25 mouse cellular contexts compared by ENCODE assay signal in the genomic region with DNA sequence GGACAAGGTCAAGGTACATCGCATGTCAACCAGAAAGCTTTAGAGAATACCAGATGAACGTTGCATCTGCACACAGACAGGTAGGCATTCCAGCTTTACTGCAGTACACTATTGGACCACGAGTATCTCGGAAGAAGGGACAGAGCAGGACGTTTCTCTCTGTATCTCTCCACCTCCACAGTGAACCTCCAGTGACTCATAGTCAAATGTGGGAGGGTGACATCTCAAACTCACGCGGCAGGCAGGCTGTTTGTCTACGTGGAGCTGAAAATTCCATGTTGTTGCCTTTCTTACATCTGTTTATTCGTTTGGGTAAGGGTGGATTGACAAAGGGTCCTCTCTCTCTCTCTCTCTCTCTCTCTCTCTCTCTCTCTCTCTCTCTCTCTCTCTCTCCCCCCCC.
A peak's percentile ranks its signal among the peaks of the same experiment; 100 is the strongest.
DNase-seq lines count a peak whose midpoint lies in the region; ATAC-seq lines count a peak whose summit lies in the region.
"Had no signal": no experiment of that assay in that cellular context is flagged by ENCODE, and none has a peak within 500 bp of the region (broad histone marks: within the 10 kb centered on the region; RNA-seq: fewer than 3 reads in every experiment).

No protein-coding gene starts in this region.

- DNase-seq in adrenal gland, adult 2 months, result peak; percentile 5
- no peak for DNase-seq in adrenal gland, postnatal 14 days
- peak; percentile 45 for DNase-seq in heart, adult 11 months
- no peak for DNase-seq in heart, adult 9 months (ENCODE audit: low spot score in 2 of 2)
- peak; percentile 47 for DNase-seq in right cerebral cortex, adult 2 months (ENCODE audit: low spot score in 2 of 2)
- DNase-seq in right cerebral cortex, postnatal 14 days, result no peak
- DNase-seq in gastrocnemius, postnatal 36 days, result no peak
- DNase-seq: cerebellum, adult 11 months; cerebellum, adult 9-10 months; cerebellum, postnatal 36 days; gastrocnemius, postnatal 10 days; heart, postnatal 36 days; kidney, adult 2 months; kidney, postnatal 36 days; layer of hippocampus, postnatal 36 days; lung, embryonic 14.5 days; lung, postnatal 14 days; midbrain, embryonic 14.5 days; spleen, adult 18-20 months; thymus, adult 18-20 months; thymus, postnatal 25 days had no signal

- ATAC-seq in monocyte, adult 5-6 weeks (replicated peaks; ENCODE audit: insufficient number of reproducible peaks, low FRiP score, low TSS enrichment, poor library complexity, severe bottlenecking), result no peak
- ATAC-seq: forebrain, embryonic 13.5 days; hindbrain, postnatal 0 days; intestine, embryonic 15.5 days had no signal

- intact Hi-C loops in gastrocnemius, postnatal 36 days (cut with DNase I), result loop anchor here (10.0 kb wide), 2 partner anchors 465 to 955 kb away; a partner anchor contains a TSS

Comparison
In these comparisons a context has a peak if more than half of its experiments do, and no peak if none do; other contexts are left out.
1. DNase-seq: peak in adrenal gland, adult 2 months (single experiment), heart, adult 11 months (single experiment) and right cerebral cortex, adult 2 months (2 of 2); none in adrenal gland, postnatal 14 days (single experiment), heart, adult 9 months (0 of 2), right cerebral cortex, postnatal 14 days (single experiment) and gastrocnemius, postnatal 36 days (0 of 2).